Mouse (Mus musculus) kidney, embryonic 14.5 days (tissue): ENCODE data around the gene Olfr272. TPM values are rescaled to one million over a fixed set of nuclear protein-coding genes. Genes with fewer than 3 reads are reported as not detected.

ENCODE experiments used
- ATAC-seq: fragments of 200-750 bp; cut with Nextera tagmentation; 2 replicates; pipeline ENCODE4 v1.8.0; 2017; ENCODE audit warnings: moderate number of reproducible peaks, mild to moderate bottlenecking, moderate TSS enrichment, moderate library complexity; ENCODE audit not compliant: low FRiP score, low TSS enrichment
- H3K27ac ChIP-seq: fragments of 300-500 bp; sonication (generic); 2 replicates; pipeline ENCODE4 v1.5.1; 2014; ENCODE audit warnings: low read depth, mild to moderate bottlenecking, low read length, moderate library complexity, mixed read lengths
- H3K27me3 ChIP-seq: fragments of 300-500 bp; sonication (generic); 2 replicates; pipeline ENCODE4 v1.6.1; 2014; ENCODE audit warnings: mild to moderate bottlenecking, low read length; ENCODE audit not compliant: control insufficient read depth, insufficient read depth
- H3K36me3 ChIP-seq: fragments of 300-500 bp; sonication (generic); 2 replicates; pipeline ENCODE4 v1.6.1; 2014; ENCODE audit warnings: low read length, mixed read lengths; ENCODE audit not compliant: control insufficient read depth, insufficient read depth
- H3K4me1 ChIP-seq: fragments of 300-500 bp; sonication (generic); 2 replicates; pipeline ENCODE4 v1.6.1; 2014; ENCODE audit warnings: low read length, mixed read lengths; ENCODE audit not compliant: control insufficient read depth, insufficient read depth
- H3K4me2 ChIP-seq: fragments of 300-500 bp; sonication (generic); replicated peaks from 2 replicates; pipeline ENCODE4 v1.6.1; 2014; ENCODE audit warnings: low read depth, mild to moderate bottlenecking, low read length
- H3K4me3 ChIP-seq: fragments of 300-500 bp; sonication (generic); 2 replicates; pipeline ENCODE4 v1.5.1; 2014; ENCODE audit warnings: mild to moderate bottlenecking, low read length
- H3K9ac ChIP-seq: fragments of 300-500 bp; sonication (generic); 2 replicates; pipeline ENCODE4 v1.6.1; 2014; ENCODE audit warnings: low read depth, mild to moderate bottlenecking, low read length, moderate library complexity
- H3K9me3 ChIP-seq: fragments of 300-500 bp; sonication (generic); 2 replicates; pipeline ENCODE4 v1.6.1; 2016; ENCODE audit warnings: low read length; ENCODE audit not compliant: control insufficient read depth
- WGBS: fragments of 180-500 bp; shearing (Covaris S2); extraction: QIAGEN DNeasy Blood & Tissue Kit; methylation state at CpG from one replicate; pipeline ENCODE4 v1.1.7; 2014; 5-methylcytosine and 5-hydroxymethylcytosine counted together
- polyA plus RNA-seq: library from polyadenylated mRNA; unstranded; fragments of >200 nt; fragmentation: Nextera tagmentation; extraction: Ambion mirVana; gene quantifications from 2 replicates; pipeline ENCODE4 v1.2.1, GENCODE M21; 2014

The Olfr272 gene
- polyA plus RNA-seq, 1 experiment from 2014 or later, result not detected

DNA sequence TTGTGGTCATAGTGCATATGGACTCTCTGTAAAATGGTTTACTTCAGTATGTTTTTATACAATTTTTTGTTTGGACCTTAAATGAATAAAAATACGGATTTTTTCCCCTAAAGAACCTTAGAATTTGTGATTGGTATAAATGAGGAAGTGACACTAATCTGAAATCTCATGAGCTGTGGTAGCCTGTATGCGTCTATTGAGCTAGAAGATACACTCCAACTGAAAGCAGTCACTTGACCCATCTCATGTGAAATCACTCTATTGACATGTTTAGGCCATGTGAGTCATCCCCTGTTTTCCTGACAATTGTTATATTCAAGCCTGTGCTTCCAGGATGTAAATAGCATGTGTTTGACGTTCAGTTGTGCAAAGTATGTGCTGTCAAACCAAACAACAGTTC is 9.4 kb downstream of the Olfr272 start:
- Histone ChIP-seq H3K4me1 (no peaks in the 10 kb centered on the region), H3K27me3 (no peaks in the 10 kb centered on the region), H3K4me2 (no peak overlapping the region), H3K9ac (no peak overlapping the region), H3K36me3 (no peaks in the 10 kb centered on the region), H3K4me3 (no peak overlapping the region), H3K27ac (no peak overlapping the region), H3K9me3 (no peaks in the 10 kb centered on the region)
- WGBS, result 82% methylated on average over 3 of the region's 3 CpGs
- no peak for ATAC-seq

DNA sequence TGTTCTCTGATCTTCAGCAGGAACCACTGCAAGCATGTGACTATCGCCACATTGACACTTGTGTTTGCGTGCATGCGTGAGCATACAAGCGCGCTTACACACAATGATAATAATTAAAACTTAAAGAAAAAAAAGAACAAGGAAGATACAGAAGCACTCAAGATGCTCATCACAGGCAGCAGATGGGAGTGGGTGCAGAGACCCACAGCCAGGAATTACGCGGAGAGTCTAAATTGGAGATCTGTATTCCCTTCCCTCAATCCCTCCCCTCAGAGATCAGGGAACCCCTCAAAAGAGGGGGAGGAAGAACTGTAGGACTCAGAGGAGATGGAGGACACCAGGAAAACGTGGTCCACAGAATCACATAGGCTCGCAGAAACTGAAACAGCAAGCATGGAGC is 54.8 kb downstream of the Olfr272 start:
- no peak for ATAC-seq
- no peaks in the 10 kb centered on the region for H3K36me3 ChIP-seq
- no peak overlapping the region for H3K4me3 ChIP-seq
- WGBS, result 93% methylated on average over 9 of the region's 9 CpGs
- H3K9me3 ChIP-seq, result no peaks in the 10 kb centered on the region
- H3K4me1 ChIP-seq, result no peaks in the 10 kb centered on the region
- no peak overlapping the region for H3K9ac ChIP-seq
- H3K27me3 ChIP-seq, result no peaks in the 10 kb centered on the region
- H3K27ac ChIP-seq, result no peak overlapping the region
- H3K4me2 ChIP-seq, result no peak overlapping the region

Other genes starting within 250 kb of the Olfr272 start
- not detected in 2 replicates for gene Olfr275, start 104.6 kb downstream of the Olfr272 start, polyA plus RNA-seq
- gene Olfr273, start 59.9 kb downstream of the Olfr272 start, polyA plus RNA-seq, result not detected in 2 replicates
- not detected in 2 replicates for gene Olfr270, start 45.4 kb upstream of the Olfr272 start, polyA plus RNA-seq
- gene Nipsnap3a, start 70.1 kb upstream of the Olfr272 start, polyA plus RNA-seq, result 0.17 TPM in 1 of 2 replicates, not detected in the other
- 73.6 and 80.8 TPM in 2 replicates for gene Nipsnap3b, start 92.7 kb upstream of the Olfr272 start, polyA plus RNA-seq
- 3.4 and 5.6 TPM in 2 replicates for gene Abca1, start 240.7 kb upstream of the Olfr272 start, polyA plus RNA-seq